Mouse (Mus musculus) kidney, adult 9 months (tissue): Measurements from ENCODE around the gene Dnaic2.

Experiments
- DNase-seq: peaks from one replicate; pipeline ENCODE4 v3.0.0; 2022

Dnaic2 gene

GRCm38 (mm10) chr11:114801906-114802305, 74.7 kb downstream of the Dnaic2 start:
- DNase-seq = no peak

DNA sequence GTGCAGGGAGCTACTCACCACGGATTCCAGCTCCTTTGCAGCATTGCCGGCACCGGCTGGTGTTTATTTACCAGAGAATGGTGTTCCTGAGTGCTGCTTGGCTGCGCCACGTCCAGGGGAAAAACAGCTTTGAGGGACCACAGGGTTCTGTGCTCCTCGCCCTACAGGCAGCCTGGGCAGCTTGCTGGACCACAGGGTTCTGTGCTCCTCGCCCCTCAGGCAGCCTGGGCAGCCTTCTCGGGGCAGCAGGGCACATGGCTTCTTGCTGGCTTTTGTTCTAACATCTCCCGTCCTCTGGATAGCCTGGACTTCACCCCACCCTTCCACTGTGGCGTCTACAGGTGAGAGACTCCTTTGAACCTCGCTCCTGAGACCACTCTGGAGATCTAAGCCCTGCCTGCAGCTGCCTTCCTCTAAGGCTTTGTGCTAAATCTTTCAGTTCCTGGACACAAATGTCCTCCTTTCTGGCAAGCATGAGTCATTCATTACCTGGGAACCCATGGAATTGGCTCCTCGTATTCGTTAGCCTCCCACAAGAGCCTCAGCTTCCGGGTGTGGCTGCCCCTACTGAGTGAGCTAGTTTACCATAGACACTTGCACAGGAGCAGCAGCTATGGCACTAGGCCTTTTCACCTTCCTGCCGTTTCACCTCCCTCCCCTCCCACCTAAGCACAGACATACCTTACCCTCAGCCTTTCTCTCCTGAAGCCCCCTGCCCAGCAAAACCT, 75.5 kb downstream of the Dnaic2 start:
- no peak for DNase-seq

DNA sequence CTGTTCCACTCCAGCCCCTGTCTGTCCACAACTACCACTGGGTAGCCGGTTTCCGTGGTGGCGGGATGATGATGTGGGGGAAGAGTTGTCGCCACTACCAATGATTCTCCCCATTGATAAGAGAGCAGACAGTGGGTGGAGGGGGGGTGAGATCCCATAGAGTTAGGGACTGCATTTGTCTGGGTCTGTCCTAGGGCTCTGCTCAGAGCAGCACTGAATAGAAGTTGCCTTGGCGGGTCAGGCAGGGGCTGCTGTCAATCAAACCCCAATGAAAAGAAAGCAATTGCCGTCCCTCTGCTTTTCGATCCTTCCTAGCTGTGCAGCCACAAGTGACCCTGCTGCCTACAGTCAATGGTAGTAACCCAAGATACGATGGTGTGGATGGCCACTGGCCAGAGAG, 76.8 kb downstream of the Dnaic2 start:
- no peak for DNase-seq

DNA sequence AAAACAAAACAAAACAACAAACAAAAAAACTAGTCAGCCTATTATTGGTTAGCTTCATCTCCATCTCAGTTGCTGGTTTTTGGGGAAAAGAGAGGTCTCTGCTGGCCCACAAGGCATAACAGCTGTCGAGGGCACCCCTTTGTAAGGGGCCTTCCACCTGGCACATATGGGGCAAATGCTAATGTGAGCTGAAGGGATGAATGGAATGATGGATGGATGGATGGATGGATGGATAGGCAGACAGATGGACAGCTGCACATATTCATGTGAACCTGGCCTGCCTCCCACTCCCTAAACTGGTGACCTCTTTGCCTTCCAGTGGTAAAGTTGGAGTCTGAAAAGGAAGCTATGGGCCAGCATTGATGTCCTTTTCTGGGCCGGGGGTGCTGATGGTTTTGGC, 79.8 kb downstream of the Dnaic2 start:
- DNase-seq = no peak
